Mouse (Mus musculus): ENCODE results near the gene Fads2.

- no peak for TF ChIP-seq CTCF (IDR thresholded peaks at IDR 0.05 in 2 of 3, conservative IDR thresholded peaks at IDR 0.05 in 1 of 3; ENCODE audit: control insufficient read depth in 1 of 3, insufficient read depth in 1 of 3, low read depth in 2 of 3, low read length in 3 of 3, poor library complexity in 1 of 3, severe bottlenecking in 1 of 3)
- TF ChIP-seq SMC3 (IDR thresholded peaks at IDR 0.05; ENCODE audit: low read depth, low read length), result no peak
- TF ChIP-seq POLR2A (IDR thresholded peaks at IDR 0.05; ENCODE audit: control insufficient read depth in 1 of 2, insufficient read depth in 1 of 2, low read depth in 1 of 2, low read length in 2 of 2, poor library complexity in 1 of 2), result no peak
- TF ChIP-seq ETS1 (IDR thresholded peaks at IDR 0.05; ENCODE audit: low read depth, low read length), result no peak
- no peak for TF ChIP-seq MXI1 (IDR thresholded peaks at IDR 0.05; ENCODE audit: low read depth, low read length)
- no peak for TF ChIP-seq ZNF384 (IDR thresholded peaks at IDR 0.05; ENCODE audit: low read depth, low read length)
- TF ChIP-seq USF2 (IDR thresholded peaks at IDR 0.05; ENCODE audit: borderline replicate concordance in 1 of 2, insufficient read depth in 1 of 2, low read depth in 1 of 2, low read length in 2 of 2), result no peak
- TF ChIP-seq EP300 (IDR thresholded peaks at IDR 0.05; ENCODE audit: low read depth in 1 of 2, low read length in 2 of 2), result no peak
- no peak for TF ChIP-seq POLR2AphosphoS2 (IDR thresholded peaks at IDR 0.05; ENCODE audit: low read length)
Observed at GRCm38 (mm10) chr19:10034356-10034755, 67.2 kb downstream of the Fads2 start.
